ENCODE assay signal across 12 mouse cellular contexts in the genomic region with DNA sequence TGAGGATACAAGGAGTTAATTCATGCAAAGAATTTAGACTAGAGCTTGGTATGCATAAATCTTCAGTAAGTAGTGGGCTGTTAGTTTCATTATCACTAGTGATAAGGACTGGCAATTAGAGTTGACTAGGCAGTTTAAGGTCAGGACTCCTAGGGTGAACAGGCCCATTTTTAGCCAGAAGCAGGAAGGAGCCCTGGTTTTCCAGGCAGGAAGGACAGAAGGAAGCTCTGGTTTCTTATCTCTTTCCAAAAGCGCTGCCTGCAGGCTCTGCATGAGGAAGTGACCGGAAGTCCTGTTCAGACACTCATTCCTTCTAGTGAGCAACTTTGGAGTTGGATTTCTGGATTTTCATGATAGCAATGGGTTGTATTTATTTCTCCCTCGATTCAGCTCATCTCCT. TPM values are rescaled to one million over a fixed set of nuclear protein-coding genes. Genes with fewer than 3 reads are reported as not detected.
A peak's percentile ranks its signal among the peaks of the same experiment; 100 is the strongest.
DNase-seq lines count a peak whose midpoint lies in the region; ATAC-seq lines count a peak whose summit lies in the region.
"Had no signal": no experiment of that assay in that cellular context is flagged by ENCODE, and none has a peak within 500 bp of the region (broad histone marks: within the 10 kb centered on the region; RNA-seq: fewer than 3 reads in every experiment).

No protein-coding gene starts in this region.

- H3K4me3 ChIP-seq in midbrain, embryonic 14.5 days (replicated peaks; ENCODE audit: low read depth, low read length), result no peak overlapping the region
- H3K4me3 ChIP-seq: erythroblast, embryonic 14.5 days; layer of hippocampus, adult 2 months; limb, embryonic 13.5 days had no signal

- H3K27ac ChIP-seq in midbrain, embryonic 14.5 days (replicated peaks; ENCODE audit: low read depth, low read length), result no peak overlapping the region
- H3K27ac ChIP-seq: layer of hippocampus, adult 2 months; limb, embryonic 13.5 days had no signal

- H3K9me3 ChIP-seq in midbrain, embryonic 14.5 days (ENCODE audit: control insufficient read depth, low read length), result no peaks in the 10 kb centered on the region
- H3K9me3 ChIP-seq: limb, embryonic 13.5 days had no signal

- no peak overlapping the region for H3K9ac ChIP-seq in midbrain, embryonic 14.5 days (replicated peaks; ENCODE audit: low read length)
- H3K9ac ChIP-seq: limb, embryonic 13.5 days had no signal

- intact Hi-C loops in heart, postnatal 36 days (cut with DNase I), result loop anchor here (10.0 kb wide), 1 partner anchor 481 kb away; no protein-coding TSS in a partner anchor

- no peaks in the 10 kb centered on the region for H3K27me3 ChIP-seq in midbrain, embryonic 14.5 days (ENCODE audit: control insufficient read depth, insufficient read depth, low read length)
- H3K27me3 ChIP-seq: limb, embryonic 13.5 days had no signal

- peak; percentile 46 for DNase-seq in adrenal gland, adult 2 months
- no peak for DNase-seq in adrenal gland, adult 18-20 months (ENCODE audit: low spot score in 2 of 2)
- DNase-seq in heart, adult 18-20 months, result peak; percentile 46 to 61
- peak; percentile 14 to 18 for DNase-seq in heart, postnatal 36 days
- DNase-seq in kidney, postnatal 36 days, result peak; percentile 50 to 56
- DNase-seq in frontal cortex, postnatal 10 days (ENCODE audit: low spot score in 2 of 2), result no peak
- no peak for DNase-seq in right cerebral cortex, postnatal 36 days (ENCODE audit: low spot score in 2 of 2)
- no peak for DNase-seq in midbrain, embryonic 14.5 days
- DNase-seq: cerebellum, postnatal 14 days had no signal

- H3K4me2 ChIP-seq in midbrain, embryonic 14.5 days (ENCODE audit: low read length), result no peak overlapping the region
- H3K4me2 ChIP-seq: limb, embryonic 13.5 days had no signal

- H3K36me3 ChIP-seq in midbrain, embryonic 14.5 days (ENCODE audit: control insufficient read depth, insufficient read depth, low read length), result no peaks in the 10 kb centered on the region
- H3K36me3 ChIP-seq: limb, embryonic 13.5 days had no signal

- ATAC-seq in midbrain, embryonic 14.5 days (ENCODE audit: low FRiP score, low TSS enrichment), result no peak

- 91% methylated on average over 3 of the region's 3 CpGs for WGBS in midbrain, embryonic 14.5 days

- H3K4me1 ChIP-seq in midbrain, embryonic 14.5 days (ENCODE audit: control insufficient read depth, insufficient read depth, low read length), result no peaks in the 10 kb centered on the region

RNA-seq across cellular contexts. Expression of a gene that starts 30.2 kb away (rescaled TPM):
- 100 to 1,000 TPM; 141 to 178 TPM for total RNA-seq in adrenal gland, adult 2 months (2021)
- polyA plus RNA-seq in adrenal gland, adult 2 months (2012; rRNA removed), result 143 and 152 TPM in 2 replicates
- 100 to 1,000 TPM in 1 of 2 experiments, 10 to 100 TPM in 1; 73.8 to 209 TPM for total RNA-seq in adrenal gland, adult 18-20 months (2021)
- total RNA-seq in heart, adult 18-20 months (2021), result 10 to 100 TPM; 18.7 to 22.6 TPM
- 10 to 100 TPM; 19.8 to 20.4 TPM for total RNA-seq in heart, postnatal 36 days (2021)
- 12.6 and 14.6 TPM in 2 replicates for polyA plus RNA-seq in midbrain, embryonic 14.5 days (2014; fragmentation: Nextera tagmentation; extraction: Ambion mirVana)

RNA-seq across cellular contexts. Expression of a gene that starts 52.2 kb away (rescaled TPM):
- 10 to 100 TPM; 44.3 to 45.1 TPM for total RNA-seq in adrenal gland, adult 2 months (2021)
- 19.1 and 19.5 TPM in 2 replicates for polyA plus RNA-seq in adrenal gland, adult 2 months (2012; rRNA removed)
- total RNA-seq in adrenal gland, adult 18-20 months (2021), result 10 to 100 TPM; 33.2 to 39.7 TPM
- 10 to 100 TPM; 26.7 to 31.4 TPM for total RNA-seq in heart, adult 18-20 months (2021)
- 10 to 100 TPM; 33.4 to 40.0 TPM for total RNA-seq in heart, postnatal 36 days (2021)
- polyA plus RNA-seq in midbrain, embryonic 14.5 days (2014; fragmentation: Nextera tagmentation; extraction: Ambion mirVana), result 45.0 and 63.5 TPM in 2 replicates
- polyA plus RNA-seq: erythroblast, embryonic 14.5 days had no signal

Comparison
In these comparisons a context has a peak if more than half of its experiments do, and no peak if none do; other contexts are left out.
1. DNase-seq: peak in adrenal gland, adult 2 months (single experiment), heart, adult 18-20 months (2 of 2), heart, postnatal 36 days (2 of 2) and kidney, postnatal 36 days (2 of 2); none in adrenal gland, adult 18-20 months (0 of 2), frontal cortex, postnatal 10 days (0 of 2), right cerebral cortex, postnatal 36 days (0 of 2) and midbrain, embryonic 14.5 days (single experiment).